Mouse (Mus musculus) ES-Bruce4 (cell line): ENCODE results near the gene D630023F18Rik. TPM values are rescaled to one million over a fixed set of nuclear protein-coding genes. Genes with fewer than 3 reads are reported as not detected.

Experiments
- H3K27ac ChIP-seq: 2 replicates; pipeline ENCODE4 v1.5.1; 2012; ENCODE audit warnings: low read length, inconsistent platforms; ENCODE audit not compliant: insufficient read depth
- H3K27me3 ChIP-seq: 2 replicates; pipeline ENCODE4 v1.6.1; 2012; ENCODE audit warnings: mild to moderate bottlenecking, low read length, inconsistent platforms; ENCODE audit not compliant: control insufficient read depth, poor library complexity, insufficient read depth, severe bottlenecking
- H3K36me3 ChIP-seq: 2 replicates; pipeline ENCODE4 v1.6.1; 2012; ENCODE audit warnings: inconsistent platforms, mild to moderate bottlenecking, low read length, moderate library complexity; ENCODE audit not compliant: control insufficient read depth, poor library complexity, insufficient read depth, severe bottlenecking
- H3K4me1 ChIP-seq: one replicate; pipeline ENCODE4 v1.8.1; 2011; ENCODE audit warnings: low read length; ENCODE audit not compliant: control insufficient read depth, insufficient read depth
- H3K4me3 ChIP-seq: 2 replicates; pipeline ENCODE4 v1.5.1; 2011; ENCODE audit warnings: low read depth, mild to moderate bottlenecking, low read length
- H3K9ac ChIP-seq: 2 replicates; pipeline ENCODE4 v1.6.1; 2012; ENCODE audit warnings: low read depth, mild to moderate bottlenecking, inconsistent platforms; ENCODE audit not compliant: poor library complexity, severe bottlenecking
- H3K9me3 ChIP-seq: replicated peaks from 2 replicates; pipeline ENCODE4 v1.6.1; 2012; ENCODE audit warnings: mild to moderate bottlenecking, low read length, inconsistent platforms; ENCODE audit not compliant: control insufficient read depth, poor library complexity, insufficient read depth, severe bottlenecking
- CTCF ChIP-seq: IDR thresholded peaks from one replicate; pipeline ENCODE4 v1.8.1; 2011; ENCODE audit warnings: low read depth, low read length
- EP300 ChIP-seq: IDR thresholded peaks from 2 replicates; pipeline ENCODE4 v1.6.1; 2011; ENCODE audit warnings: low read depth, low read length; ENCODE audit not compliant: insufficient read depth
- POLR2A ChIP-seq: IDR thresholded peaks from one replicate; pipeline ENCODE4 v1.8.1; 2011; ENCODE audit warnings: low read length; ENCODE audit not compliant: insufficient read depth
- polyA plus RNA-seq: library from polyadenylated mRNA; stranded (reverse); fragments of >200 nt; gene quantifications from 2 replicates; pipeline ENCODE4 v1.2.4, GENCODE M21; 2011; ENCODE audit warnings: low read depth; ENCODE audit not compliant: missing spikeins, insufficient read depth, insufficient read length

D630023F18Rik gene
- polyA plus RNA-seq, 1 experiment = 9.9 TPM

DNA sequence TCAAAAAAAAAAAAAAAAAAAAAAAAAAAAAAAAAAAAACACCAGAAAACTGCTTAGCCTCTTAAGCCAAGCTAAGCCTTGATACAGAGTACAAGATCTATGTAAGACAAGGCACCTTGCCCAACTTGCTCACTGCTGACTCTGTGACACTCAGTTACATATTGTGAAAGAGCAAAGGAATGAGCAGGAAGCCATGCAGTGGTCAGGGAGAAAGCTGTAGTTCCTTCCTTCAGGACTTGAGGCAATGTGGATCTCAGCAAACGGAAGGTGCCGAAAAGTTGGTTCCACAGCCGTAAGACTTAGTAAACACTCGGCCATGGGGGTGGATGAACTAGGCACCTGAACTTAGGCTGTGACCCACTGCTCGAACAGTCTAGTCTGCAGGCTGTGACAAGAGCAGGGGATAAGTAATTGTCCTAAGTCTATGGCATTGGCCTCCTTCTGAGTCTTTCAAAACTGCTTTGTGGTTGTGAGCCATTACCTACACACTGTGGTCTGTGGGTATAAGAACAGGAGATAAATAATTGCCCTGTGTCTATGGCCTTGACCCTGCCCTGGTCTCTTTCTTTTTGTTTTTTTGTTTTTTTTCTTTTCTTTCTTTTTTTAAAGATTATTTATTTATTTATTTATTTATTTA lies 9.4 kb downstream of the D630023F18Rik start:
- Histone ChIP-seq H3K27ac (no peak overlapping the region), H3K9me3 (no peaks in the 10 kb centered on the region), H3K4me3 (no peak overlapping the region), H3K36me3 (no peaks in the 10 kb centered on the region), H3K27me3 (no peaks in the 10 kb centered on the region), H3K9ac (no peak overlapping the region), H3K4me1 (peaks cover 4% of the 10 kb centered on the region)
- TF ChIP-seq EP300 (no peak), POLR2A (no peak), CTCF (no peak)

DNA sequence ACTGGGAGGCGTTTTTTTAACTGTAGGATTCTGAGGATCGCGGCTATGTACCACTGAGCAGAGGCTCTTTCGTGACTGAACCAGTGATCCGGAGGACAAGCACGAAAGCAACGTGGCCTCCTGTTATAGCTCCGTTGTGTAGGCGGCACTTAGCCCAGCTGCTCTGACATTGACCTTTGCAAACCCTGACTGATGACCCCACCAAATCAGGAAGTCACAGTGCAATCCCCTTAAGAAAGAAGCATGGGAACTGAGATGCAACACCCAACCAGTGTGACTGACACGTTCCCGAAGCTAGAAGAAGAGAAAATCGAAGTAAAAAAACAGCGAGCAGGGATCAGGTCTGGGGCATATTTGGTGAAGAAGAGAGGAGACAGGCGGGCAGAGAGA lies 10.2 kb downstream of the D630023F18Rik start:
- TF ChIP-seq EP300 = no peak
- 0 out of 2 replicates have a peak overlapping the region, but pooled peaks have one; percentile 29 for H3K27ac ChIP-seq
- no peaks in the 10 kb centered on the region for H3K27me3 ChIP-seq
- H3K36me3 ChIP-seq = no peaks in the 10 kb centered on the region
- peak overlapping the region; percentile 23 for H3K4me3 ChIP-seq
- H3K4me1 ChIP-seq = peaks cover 3% of the 10 kb centered on the region
- H3K9ac ChIP-seq = peak overlapping the region; percentile 49
- no peaks in the 10 kb centered on the region for H3K9me3 ChIP-seq

DNA sequence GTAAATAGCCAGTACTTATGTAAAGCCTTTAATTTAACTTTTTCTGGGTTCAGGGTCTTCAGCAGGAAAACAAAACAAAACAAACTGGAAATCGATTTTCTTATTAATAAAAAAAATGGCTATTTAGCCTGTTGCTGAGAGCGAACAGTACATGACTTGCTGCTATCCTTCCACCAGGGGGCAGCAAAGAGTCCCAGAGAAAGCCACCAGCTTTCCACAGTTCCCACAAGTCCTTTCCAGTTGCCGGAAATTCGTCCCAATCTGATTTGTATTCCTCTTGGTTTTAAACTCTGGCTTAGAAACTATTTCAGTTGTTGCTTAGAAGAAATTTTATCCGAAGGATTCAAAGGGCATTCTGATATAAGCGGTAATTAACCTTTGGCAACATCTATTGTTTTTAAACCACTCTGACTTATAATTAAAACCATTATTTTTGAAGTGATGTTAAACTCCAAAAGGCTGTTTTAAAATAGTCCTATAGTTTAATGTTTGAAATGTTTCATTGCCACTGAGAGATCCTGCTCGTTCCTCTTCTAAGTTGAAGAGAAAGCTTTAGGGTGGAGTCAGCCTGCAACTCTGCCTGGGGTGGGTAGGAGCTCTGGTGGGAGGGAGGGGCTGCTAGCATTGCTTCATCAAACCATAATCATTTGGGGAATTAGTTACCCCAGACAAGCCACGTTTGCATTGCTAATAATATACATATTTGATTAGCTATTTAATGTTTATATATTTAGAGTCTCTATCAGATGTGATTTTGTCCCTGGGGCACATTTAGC lies 10.8 kb downstream of the D630023F18Rik start:
- Histone ChIP-seq H3K36me3 (no peaks in the 10 kb centered on the region), H3K9me3 (no peaks in the 10 kb centered on the region), H3K4me1 (peaks cover 3% of the 10 kb centered on the region), H3K27ac (no peak overlapping the region), H3K27me3 (no peaks in the 10 kb centered on the region), H3K9ac (peak overlapping the region; percentile 49), H3K4me3 (no peak overlapping the region; the same call in 1 of the 2 replicates)
- TF ChIP-seq CTCF (peak; percentile 75), EP300 (no peak)

DNA sequence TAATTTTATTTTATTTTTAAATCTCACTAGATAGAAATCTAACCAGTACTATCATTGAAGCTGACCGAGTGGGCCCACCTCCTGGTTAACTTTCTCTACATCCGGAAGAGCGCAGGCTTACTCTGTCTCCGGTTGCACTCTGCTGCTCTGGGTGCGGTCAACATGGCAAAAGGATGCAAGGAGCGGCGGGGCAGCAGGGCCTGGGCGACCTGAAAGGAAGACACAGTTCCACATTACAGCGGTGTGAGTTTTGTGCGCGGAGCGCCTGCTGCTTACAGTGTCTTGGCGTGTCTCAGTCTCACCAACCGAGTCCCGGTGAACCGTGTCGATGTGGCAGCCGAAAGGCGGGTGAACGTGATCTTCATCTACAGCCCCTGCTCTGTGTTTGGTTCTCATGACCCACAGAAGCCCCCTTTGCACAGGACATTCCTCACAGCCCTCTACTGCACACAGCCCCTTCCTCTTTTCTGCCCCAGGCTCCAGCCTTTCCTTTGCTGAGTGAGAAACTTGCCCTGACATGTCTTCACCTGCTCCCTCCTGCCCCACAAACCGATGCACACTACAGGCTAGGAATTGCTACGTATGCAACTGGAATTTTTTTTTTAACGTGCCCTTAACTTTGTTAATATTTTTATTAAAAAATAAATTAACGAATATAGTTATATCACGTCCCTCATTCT lies 13.1 kb downstream of the D630023F18Rik start:
- Histone ChIP-seq H3K4me3 (peak overlapping the region; percentile 68), H3K27me3 (no peaks in the 10 kb centered on the region), H3K36me3 (no peaks in the 10 kb centered on the region), H3K27ac (peak overlapping the region; percentile 66), H3K4me1 (peaks cover 3% of the 10 kb centered on the region), H3K9ac (peak overlapping the region; percentile 54), H3K9me3 (no peaks in the 10 kb centered on the region)
- TF ChIP-seq POLR2A (peak; percentile 28), EP300 (peak; percentile 59), CTCF (no peak)

- H3K36me3 ChIP-seq = no peaks in the 10 kb centered on the region
- H3K9me3 ChIP-seq = no peaks in the 10 kb centered on the region
- peak overlapping the region; percentile 68 for H3K4me3 ChIP-seq
- H3K9ac ChIP-seq = peak overlapping the region; percentile 54
- peak overlapping the region; percentile 66 for H3K27ac ChIP-seq
- peaks cover 3% of the 10 kb centered on the region for H3K4me1 ChIP-seq
- TF ChIP-seq EP300 (no peak), POLR2A (no peak)
- H3K27me3 ChIP-seq = no peaks in the 10 kb centered on the region
Observed at GRCm38 (mm10) chr1:65109196-65109595, 13.8 kb downstream of the D630023F18Rik start.
